Mouse (Mus musculus) liver, adult 2 months (tissue): ENCODE measurements at regions not wholly inside any gene's neighbourhood (a gene's known extent, or its start where the extent isn't known, plus 50 kb on each side); places are given as distances from the start of the nearest gene placed in this dataset.

Source experiments
- CTCF ChIP-seq: fragments of 200-500 bp; IDR thresholded peaks from 2 replicates; pipeline ENCODE4 v1.5.1; 2011; ENCODE audit warnings: low read depth, low read length, control low read depth
- POLR2A ChIP-seq: fragments of 200-500 bp; IDR thresholded peaks from 2 replicates; pipeline ENCODE4 v1.6.1; 2011; ENCODE audit warnings: low read length, control low read depth; ENCODE audit not compliant: insufficient read depth; ENCODE audit errors: extremely low read depth

- no peak for TF ChIP-seq POLR2A
- no peak for TF ChIP-seq CTCF
Observed at GRCm38 (mm10) chrX:12472296-12472695, 115.3 kb upstream of the Atp6ap2 start.
